Mouse (Mus musculus) lung, postnatal 0 days (tissue): Measurements from ENCODE around the gene Vmp1. TPM values are rescaled to one million over a fixed set of nuclear protein-coding genes. Genes with fewer than 3 reads are reported as not detected.
A peak's percentile ranks its signal among the peaks of the same experiment; 100 is the strongest.

Source experiments
- ATAC-seq: fragments of 200-750 bp; cut with Nextera tagmentation; 2 replicates; pipeline ENCODE4 v1.8.0; 2017; ENCODE audit warnings: moderate library complexity
- DNase-seq: peaks from one replicate; pipeline ENCODE4 v3.0.0-alpha.2; 2016; ENCODE audit warnings: low spot score
- H3K27ac ChIP-seq: fragments of 300-500 bp; sonication (generic); 2 replicates; pipeline ENCODE4 v1.5.1; 2014; ENCODE audit warnings: antibody characterized with exemption, mild to moderate bottlenecking, low read length, mixed read lengths
- H3K27me3 ChIP-seq: fragments of 300-500 bp; sonication (generic); replicated peaks from 2 replicates; pipeline ENCODE4 v1.6.1; 2014; ENCODE audit warnings: low read length, mixed read lengths; ENCODE audit not compliant: insufficient read depth
- H3K36me3 ChIP-seq: fragments of 300-500 bp; sonication (generic); 2 replicates; pipeline ENCODE4 v1.6.1; 2014; ENCODE audit warnings: low read length, mixed read lengths; ENCODE audit not compliant: insufficient read depth
- H3K4me1 ChIP-seq: fragments of 300-500 bp; sonication (generic); 2 replicates; pipeline ENCODE4 v1.6.1; 2014; ENCODE audit warnings: antibody characterized with exemption, low read depth, low read length, mixed read lengths; ENCODE audit not compliant: insufficient read depth
- H3K4me2 ChIP-seq: fragments of 300-500 bp; sonication (generic); replicated peaks from 2 replicates; pipeline ENCODE4 v1.6.1; 2014; ENCODE audit warnings: low read depth, mild to moderate bottlenecking, low read length, moderate library complexity, mixed read lengths
- H3K4me3 ChIP-seq: fragments of 300-500 bp; sonication (generic); 2 replicates; pipeline ENCODE4 v1.5.1; 2014; ENCODE audit warnings: low read depth, low read length
- H3K9ac ChIP-seq: fragments of 300-500 bp; sonication (generic); replicated peaks from 2 replicates; pipeline ENCODE4 v1.6.1; 2014; ENCODE audit warnings: low read depth, mild to moderate bottlenecking
- H3K9me3 ChIP-seq: fragments of 300-500 bp; sonication (generic); 2 replicates; pipeline ENCODE4 v1.6.1; 2016; ENCODE audit warnings: low read length, mixed read lengths
- CTCF ChIP-seq: IDR thresholded peaks from 2 replicates; pipeline ENCODE4 v1.5.1; 2016; ENCODE audit warnings: antibody characterized with exemption, mild to moderate bottlenecking
- EP300 ChIP-seq: IDR thresholded peaks from 2 replicates; pipeline ENCODE4 v1.6.1; 2016; ENCODE audit warnings: antibody characterized with exemption, mild to moderate bottlenecking, control low read depth
- WGBS: fragments of 180-500 bp; shearing (Covaris S2); extraction: QIAGEN DNeasy Blood & Tissue Kit; methylation state at CpG from one replicate; pipeline ENCODE4 v1.1.7; 2014; 5-methylcytosine and 5-hydroxymethylcytosine counted together
- polyA plus RNA-seq: library from polyadenylated mRNA; unstranded; fragments of >200 nt; fragmentation: Nextera tagmentation; extraction: Ambion mirVana; gene quantifications from 2 replicates; pipeline ENCODE4 v1.2.1, GENCODE M21; 2015

Vmp1 gene
- polyA plus RNA-seq, 1 experiment from 2014 or later: 181 TPM

- peak; percentile 92 for DNase-seq
- no peak for TF ChIP-seq EP300
- peak; percentile 64 for TF ChIP-seq CTCF
- peak; percentile 59 for ATAC-seq
These were observed 28.0 kb downstream of the Vmp1 start for GRCm38 (mm10) chr11:86655671-86656070.

GRCm38 (mm10) chr11:86654096-86654495, 29.5 kb downstream of the Vmp1 start:
- Histone ChIP-seq H3K36me3 (no peaks in the 10 kb centered on the region), H3K4me1 (no peaks in the 10 kb centered on the region), H3K27ac (0 out of 2 replicates have a peak overlapping the region, but pooled peaks have one; percentile 4), H3K27me3 (no peaks in the 10 kb centered on the region), H3K4me2 (no peak overlapping the region), H3K4me3 (no peak overlapping the region), H3K9ac (no peak overlapping the region), H3K9me3 (no peaks in the 10 kb centered on the region)
- DNase-seq (no peak), ATAC-seq (0 out of 2 replicates have a peak, but pooled peaks have one; percentile 3)
- 85% methylated on average over 4 of the region's 4 CpGs for WGBS
- TF ChIP-seq EP300: no peak
- TF ChIP-seq CTCF: no peak

More at GRCm38 (mm10) chr11:86655671-86656070, 28.0 kb downstream of the Vmp1 start:
- H3K27ac ChIP-seq: no peak overlapping the region
- H3K9me3 ChIP-seq: no peaks in the 10 kb centered on the region
- H3K4me3 ChIP-seq: no peak overlapping the region
- H3K9ac ChIP-seq: no peak overlapping the region
- H3K36me3 ChIP-seq: no peaks in the 10 kb centered on the region
- H3K4me1 ChIP-seq: no peaks in the 10 kb centered on the region
- H3K4me2 ChIP-seq: no peak overlapping the region
- WGBS: 11% methylated on average over 1 of the region's 1 CpGs
- H3K27me3 ChIP-seq: no peaks in the 10 kb centered on the region

- H3K4me2 ChIP-seq: no peak overlapping the region
- ATAC-seq: peak; percentile 49
- 0 out of 2 replicates have a peak overlapping the region, but pooled peaks have one; percentile 4 for H3K27ac ChIP-seq
- H3K36me3 ChIP-seq: no peaks in the 10 kb centered on the region
- TF ChIP-seq CTCF: peak; percentile 83
- TF ChIP-seq EP300: no peak
- peak; percentile 88 for DNase-seq
- H3K27me3 ChIP-seq: no peaks in the 10 kb centered on the region
- no peaks in the 10 kb centered on the region for H3K4me1 ChIP-seq
- no peak overlapping the region for H3K9ac ChIP-seq
- H3K4me3 ChIP-seq: no peak overlapping the region
- WGBS: 21% methylated on average over 3 of the region's 3 CpGs
- H3K9me3 ChIP-seq: no peaks in the 10 kb centered on the region
These were observed 30.2 kb downstream of the Vmp1 start for GRCm38 (mm10) chr11:86653446-86653845.

GRCm38 (mm10) chr11:86652578-86652979, 31.1 kb downstream of the Vmp1 start:
- ATAC-seq (peak; percentile 39), DNase-seq (no peak)
- 70% methylated on average over 4 of the region's 4 CpGs for WGBS
- no peaks in the 10 kb centered on the region for H3K27me3 ChIP-seq
- H3K4me1 ChIP-seq: no peaks in the 10 kb centered on the region
- H3K36me3 ChIP-seq: no peaks in the 10 kb centered on the region
- no peaks in the 10 kb centered on the region for H3K9me3 ChIP-seq
- no peak overlapping the region for H3K9ac ChIP-seq
- H3K4me3 ChIP-seq: no peak overlapping the region
- H3K27ac ChIP-seq: no peak overlapping the region
- no peak overlapping the region for H3K4me2 ChIP-seq
- TF ChIP-seq CTCF (no peak), EP300 (no peak)

- Histone ChIP-seq H3K4me2 (no peak overlapping the region), H3K9me3 (no peaks in the 10 kb centered on the region), H3K36me3 (no peaks in the 10 kb centered on the region), H3K4me1 (no peaks in the 10 kb centered on the region), H3K27ac (no peak overlapping the region), H3K4me3 (no peak overlapping the region), H3K27me3 (no peaks in the 10 kb centered on the region), H3K9ac (no peak overlapping the region)
- TF ChIP-seq EP300 (no peak), CTCF (no peak)
- no peak for DNase-seq
- WGBS: 63% methylated on average over 6 of the region's 6 CpGs
- no peak for ATAC-seq
These were observed 33.0 kb downstream of the Vmp1 start for GRCm38 (mm10) chr11:86650676-86651075.

GRCm38 (mm10) chr11:86649542-86649941, 34.1 kb downstream of the Vmp1 start:
- Histone ChIP-seq H3K36me3 (no peaks in the 10 kb centered on the region), H3K4me3 (no peak overlapping the region), H3K9me3 (no peaks in the 10 kb centered on the region), H3K27ac (no peak overlapping the region), H3K27me3 (no peaks in the 10 kb centered on the region), H3K4me2 (no peak overlapping the region), H3K4me1 (no peaks in the 10 kb centered on the region), H3K9ac (no peak overlapping the region)
- DNase-seq (no peak), ATAC-seq (no peak)
- TF ChIP-seq EP300 (no peak), CTCF (no peak)
- WGBS: 77% methylated on average over 1 of the region's 1 CpGs
